Mouse (Mus musculus) CH12.LX (cell line): ENCODE results near the gene Gm5622. TPM values are rescaled to one million over a fixed set of nuclear protein-coding genes. Genes with fewer than 3 reads are reported as not detected.
"Not testable (repeated sequence)": the region's sequence is repeated elsewhere in the genome, so short reads cannot be mapped to it uniquely, and the experiment has no call there.

Source experiments
- DNase-seq: peaks from one replicate; pipeline ENCODE4 v3.0.0-alpha.2; 2013; ENCODE audit errors: extremely low read depth
- H3K27ac ChIP-seq: 2 replicates; pipeline ENCODE4 v1.5.1; 2012; ENCODE audit warnings: low read depth, mild to moderate bottlenecking, control low read depth, moderate library complexity; ENCODE audit not compliant: insufficient read depth
- H3K27me3 ChIP-seq: replicated peaks from 2 replicates; pipeline ENCODE3; 2012; ENCODE audit warnings: inconsistent platforms
- H3K36me3 ChIP-seq, 2 experiments: replicated peaks in 1 of 2; 2 replicates each; pipeline versions ENCODE3 to v1.6.1; 2012; ENCODE audit warnings: inconsistent platforms in 1 of 2, low read length in 1 of 2, mild to moderate bottlenecking in 1 of 2, mixed read lengths in 1 of 2, moderate library complexity in 1 of 2; ENCODE audit not compliant: control insufficient read depth in 1 of 2, insufficient read depth in 1 of 2
- H3K4me1 ChIP-seq, 2 experiments: 2 replicates each; pipeline ENCODE4 v1.6.1; 2012; ENCODE audit warnings: inconsistent platforms in 1 of 2, moderate library complexity in 1 of 2; ENCODE audit not compliant: insufficient read depth in 2 of 2, control insufficient read depth in 1 of 2
- H3K4me2 ChIP-seq: 2 replicates; pipeline ENCODE4 v1.6.1; 2012; ENCODE audit warnings: low read depth, mild to moderate bottlenecking, control low read depth; ENCODE audit not compliant: poor library complexity, insufficient read depth, severe bottlenecking
- H3K4me3 ChIP-seq, 3 experiments: fragments of 150-350 bp in 1 of 3; sonication (generic) in 1 of 3; replicated peaks in 1 of 3; 2 replicates each; pipeline versions ENCODE3 to v1.5.1; 2011 to 2012; ENCODE audit warnings: low read depth in 2 of 3, low read length in 2 of 3, mild to moderate bottlenecking in 2 of 3, moderate library complexity in 2 of 3, control low read depth in 1 of 3, improper control_type of control experiment in 1 of 3, inconsistent platforms in 1 of 3, mixed read lengths in 1 of 3; ENCODE audit not compliant: poor library complexity in 1 of 3
- H3K79me2 ChIP-seq: replicated peaks from 2 replicates; pipeline ENCODE4 v1.6.1; 2012; ENCODE audit warnings: mild to moderate bottlenecking, moderate library complexity; ENCODE audit not compliant: control insufficient read depth, poor library complexity, insufficient read depth, severe bottlenecking; ENCODE audit errors: extremely low read depth
- H3K9ac ChIP-seq: 2 replicates; pipeline ENCODE4 v1.6.1; 2012; ENCODE audit warnings: low read depth, mild to moderate bottlenecking, control low read depth, moderate library complexity; ENCODE audit not compliant: insufficient read depth
- H3K9me3 ChIP-seq: replicated peaks from 2 replicates; pipeline ENCODE3; 2012; ENCODE audit warnings: low read length, inconsistent platforms, mixed read lengths
- CHD2 ChIP-seq: IDR thresholded peaks from 2 replicates; pipeline ENCODE4 v1.6.1; 2011; ENCODE audit warnings: low read length, improper control_type of control experiment
- CTCF ChIP-seq, 2 experiments: IDR thresholded peaks in 1 of 2; conservative IDR thresholded peaks in 1 of 2; 2 replicates each; pipeline ENCODE4 v1.5.1; 2011 to 2012; ENCODE audit warnings: low read depth in 2 of 2, low read length in 2 of 2, improper control_type of control experiment in 1 of 2, inconsistent platforms in 1 of 2, mild to moderate bottlenecking in 1 of 2, moderate library complexity in 1 of 2
- E2F4 ChIP-seq: IDR thresholded peaks from 2 replicates; pipeline ENCODE4 v1.6.1; 2011; ENCODE audit warnings: low read depth, low read length, improper control_type of control experiment; ENCODE audit not compliant: insufficient replicate concordance
- IRF4 ChIP-seq: IDR thresholded peaks from 2 replicates; pipeline ENCODE4 v1.6.1; 2014; ENCODE audit warnings: low read depth, mild to moderate bottlenecking, inconsistent platforms, low read length, improper control_type of control experiment
- JUND ChIP-seq: conservative IDR thresholded peaks from 2 replicates; pipeline ENCODE4 v1.6.1; 2011; ENCODE audit warnings: low read depth, low read length, improper control_type of control experiment
- KAT2A ChIP-seq: IDR thresholded peaks from 2 replicates; pipeline ENCODE4 v1.6.1; 2012; ENCODE audit warnings: low read length, improper control_type of control experiment, inconsistent platforms; ENCODE audit not compliant: insufficient replicate concordance
- MAFK ChIP-seq: IDR thresholded peaks from 2 replicates; pipeline ENCODE4 v1.6.1; 2011; ENCODE audit warnings: low read length, improper control_type of control experiment; ENCODE audit not compliant: insufficient replicate concordance
- MAX ChIP-seq: IDR thresholded peaks from 2 replicates; pipeline ENCODE4 v1.6.1; 2011; ENCODE audit warnings: low read length, improper control_type of control experiment
- MXI1 ChIP-seq: IDR thresholded peaks from 2 replicates; pipeline ENCODE4 v1.6.1; 2011; ENCODE audit warnings: mild to moderate bottlenecking, low read depth, low read length, improper control_type of control experiment
- MYC ChIP-seq: IDR thresholded peaks from 2 replicates; pipeline ENCODE4 v1.6.1; 2011; ENCODE audit warnings: low read depth, mild to moderate bottlenecking, improper control_type of control experiment, low read length
- NRF1 ChIP-seq: IDR thresholded peaks from 2 replicates; pipeline ENCODE4 v1.6.1; 2014; ENCODE audit warnings: low read depth, mild to moderate bottlenecking, inconsistent platforms, low read length, improper control_type of control experiment, moderate library complexity
- POLR2AphosphoS2 ChIP-seq: IDR thresholded peaks from 2 replicates; pipeline ENCODE4 v1.6.1; 2011; ENCODE audit warnings: low read depth, low read length, improper control_type of control experiment
- RAD21 ChIP-seq: IDR thresholded peaks from 2 replicates; pipeline ENCODE4 v1.6.1; 2011; ENCODE audit warnings: low read depth, mild to moderate bottlenecking, low read length, improper control_type of control experiment, moderate library complexity
- UBTF ChIP-seq: IDR thresholded peaks from 2 replicates; pipeline ENCODE4 v1.6.1; 2012; ENCODE audit warnings: low read depth, mild to moderate bottlenecking, inconsistent platforms, low read length, improper control_type of control experiment, moderate library complexity
- dilution Hi-C: fragments of 300-500 bp; cut with MboI; formaldehyde crosslinking; loops from 2 replicates; pipeline ENCODE4 v1.14.3; 2020; ENCODE audit warnings: low sequenced_read_pairs; ENCODE audit not compliant: extremely low pct_unique_long_range_greater_than_20kb, extremely low pct_ligation_motif_present
- in situ Hi-C: fragments of 300-500 bp; cut with MboI; formaldehyde crosslinking; loops from 3 replicates; pipeline ENCODE4 v1.14.3; 2019; ENCODE audit warnings: low sequenced_read_pairs, low pct_ligation_motif_present, low pct_unique_long_range_greater_than_20kb, mixed read lengths
- polyA plus RNA-seq: library from polyadenylated mRNA; unstranded; fragments of >175 nt; gene quantifications from 2 replicates; pipeline ENCODE4 v1.2.1, GENCODE M21; 2012; ENCODE audit warnings: low read depth; ENCODE audit not compliant: insufficient read length
- total RNA-seq, 2 experiments: library from RNA; depleted of rRNA; stranded (reverse); fragments of 300-350 nt in 1 of 2; fragments of >200 nt in 1 of 2; gene quantifications; 2 replicates each; pipeline ENCODE4 v1.2.3; 2012 to 2014

The Gm5622 gene
- total and polyA plus RNA-seq, 3 experiments: 0.19 to 1.6 TPM; not detected in 1

DNA sequence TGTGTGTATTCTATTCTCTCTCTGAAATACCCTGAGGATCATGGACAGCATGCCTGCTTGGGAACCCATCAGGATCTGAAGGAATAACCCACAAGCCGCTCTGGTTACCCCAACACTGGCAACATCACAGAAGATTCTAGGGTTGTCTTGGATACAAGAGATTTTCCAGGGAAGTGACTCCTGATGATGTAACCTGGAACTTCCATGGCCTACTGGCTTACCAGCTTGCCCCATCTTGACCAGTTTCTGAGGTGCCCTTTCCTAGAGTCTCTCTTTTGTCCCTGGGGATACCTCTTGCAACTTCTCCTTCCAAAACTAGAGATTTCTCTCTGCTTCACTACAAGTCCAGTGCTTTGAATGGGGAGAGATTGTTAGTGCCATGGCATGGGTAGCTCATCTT is 58.6 kb downstream of the Gm5622 start, which contains the start of gene Gm17078:
Gene Gm17078, minus strand, starts transcription at position 101 of the 400 bp plus-strand sequence.
- dilution Hi-C loops: no loop called here
- no peaks in the 10 kb centered on the region for H3K9me3 ChIP-seq
- in situ Hi-C loops: no loop called here
- no peaks in the 10 kb centered on the region for H3K79me2 ChIP-seq
- no peak for DNase-seq
- no peak within 1 kb of the TSS for H3K4me2 ChIP-seq
- H3K4me1 ChIP-seq: no peaks in the 10 kb centered on the region
- no peak within 1 kb of the TSS for H3K4me3 ChIP-seq
- no peak within 1 kb of the TSS for H3K27ac ChIP-seq
- TF ChIP-seq CTCF (conservative IDR thresholded peaks at IDR 0.05 in 1 of 2, IDR thresholded peaks at IDR 0.05 in 1 of 2; ENCODE audit: low read depth in 2 of 2, low read length in 2 of 2): no peak
- no peak for TF ChIP-seq POLR2AphosphoS2
- TF ChIP-seq IRF4: no peak
- TF ChIP-seq MYC: no peak
- no peak for TF ChIP-seq JUND
- TF ChIP-seq KAT2A: no peak
- no peak for TF ChIP-seq MXI1
- no peak for TF ChIP-seq CHD2
- TF ChIP-seq RAD21: no peak
- no peak for TF ChIP-seq E2F4
- no peak for TF ChIP-seq MAFK
- TF ChIP-seq NRF1: no peak
- no peak for TF ChIP-seq UBTF
- TF ChIP-seq MAX: no peak
- no peaks in the 10 kb centered on the region for H3K36me3 ChIP-seq
- no peak within 1 kb of the TSS for H3K9ac ChIP-seq
- no peaks in the 10 kb centered on the region for H3K27me3 ChIP-seq

DNA sequence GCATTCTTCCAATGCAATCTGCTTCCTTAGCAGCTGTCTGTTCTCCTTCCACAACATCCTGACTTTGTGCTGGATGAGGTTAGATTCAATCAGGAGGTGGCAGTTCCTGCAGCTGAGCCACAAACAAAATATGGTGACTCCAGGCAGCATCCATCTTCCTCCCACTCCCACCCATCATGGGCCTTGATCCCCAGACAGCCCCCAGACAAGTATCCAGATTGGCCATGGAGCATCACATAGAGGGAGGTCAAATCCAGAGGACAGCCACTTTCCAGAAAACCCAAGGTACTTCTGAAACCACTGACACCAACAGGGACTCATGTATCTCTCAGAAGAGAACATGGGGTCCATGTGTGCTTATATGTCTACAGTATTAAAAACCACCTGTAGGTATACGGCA is 79.8 kb downstream of the Gm5622 start:
- H3K27me3 ChIP-seq, in situ Hi-C loops, H3K4me1 ChIP-seq, H3K79me2 ChIP-seq, DNase-seq, H3K27ac ChIP-seq, H3K4me3 ChIP-seq, H3K9ac ChIP-seq, H3K36me3 ChIP-seq, H3K4me2 ChIP-seq, dilution Hi-C loops, H3K9me3 ChIP-seq: not testable (repeated sequence)

- H3K9ac ChIP-seq, in situ Hi-C loops: not testable (repeated sequence)
Measured at GRCm38 (mm10) chr14:51635566-51635965, 83.0 kb downstream of the Gm5622 start, which contains the start of gene Gm4181. Gene Gm4181 (minus strand): TSS chr14:51635666.

More at GRCm38 (mm10) chr14:51635566-51635965, 83.0 kb downstream of the Gm5622 start, which contains the start of gene Gm4181:
- dilution Hi-C loops, H3K79me2 ChIP-seq, H3K4me2 ChIP-seq, H3K36me3 ChIP-seq, DNase-seq, H3K27me3 ChIP-seq, H3K4me3 ChIP-seq, H3K9me3 ChIP-seq, H3K27ac ChIP-seq, H3K4me1 ChIP-seq: not testable (repeated sequence)
